Mouse (Mus musculus) cerebellum, postnatal 25 days (tissue): ENCODE measurements around the gene H2-D1.
"Not testable (repeated sequence)": the region's sequence is repeated elsewhere in the genome, so short reads cannot be mapped to it uniquely, and the experiment has no call there.

Experiments
- DNase-seq, 2 experiments: peaks; one replicate each; pipeline ENCODE4 v3.0.0; 2021; ENCODE audit warnings: mixed read lengths in 2 of 2

H2-D1 gene

GRCm38 (mm10) chr17:35262664-35263522 lies at the start of gene H2-D1:
Gene H2-D1, plus strand, starts transcription at chr17:35262730.
- peak; percentile 97 to 99 for DNase-seq

GRCm38 (mm10) chr17:35213071-35213470 lies 49.5 kb upstream of the H2-D1 start:
- no peak for DNase-seq

GRCm38 (mm10) chr17:35218516-35219193 lies 43.9 kb upstream of the H2-D1 start:
- no peak for DNase-seq

GRCm38 (mm10) chr17:35219601-35220041 lies 42.9 kb upstream of the H2-D1 start:
- no peak for DNase-seq

- no peak for DNase-seq
Measured at GRCm38 (mm10) chr17:35220156-35220952, 42.2 kb upstream of the H2-D1 start, which contains the start of gene Gm16181. Gene Gm16181, plus strand, starts transcription at chr17:35220834.

- no peak for DNase-seq
Measured at GRCm38 (mm10) chr17:35222299-35222698, 40.2 kb upstream of the H2-D1 start.

- no peak for DNase-seq
Measured at GRCm38 (mm10) chr17:35224641-35225040, 37.9 kb upstream of the H2-D1 start.

- no peak for DNase-seq
Measured at GRCm38 (mm10) chr17:35225456-35225855, 37.1 kb upstream of the H2-D1 start.

GRCm38 (mm10) chr17:35226561-35227046 lies 35.9 kb upstream of the H2-D1 start:
- DNase-seq: no peak

GRCm38 (mm10) chr17:35231022-35231421 lies 31.5 kb upstream of the H2-D1 start:
- DNase-seq: no peak

GRCm38 (mm10) chr17:35232043-35232442 lies 30.5 kb upstream of the H2-D1 start:
- DNase-seq: peak; percentile 89 to 92

GRCm38 (mm10) chr17:35232659-35233058 lies 29.9 kb upstream of the H2-D1 start:
- no peak for DNase-seq

- no peak for DNase-seq
Measured at GRCm38 (mm10) chr17:35233114-35233980, 29.2 kb upstream of the H2-D1 start, which contains the start of gene Atp6v1g2. Gene Atp6v1g2, plus strand, starts transcription at chr17:35233660.

GRCm38 (mm10) chr17:35234090-35234489 lies 28.4 kb upstream of the H2-D1 start:
- DNase-seq: not testable (repeated sequence)

- DNase-seq: peak; percentile 50 to 54
Measured at GRCm38 (mm10) chr17:35234903-35235302, 27.6 kb upstream of the H2-D1 start.

- peak; percentile 91 to 93 for DNase-seq
Measured at GRCm38 (mm10) chr17:35235614-35236389, 26.7 kb upstream of the H2-D1 start, which contains the start of gene Nfkbil1. Gene Nfkbil1, minus strand, starts transcription at chr17:35235792.

GRCm38 (mm10) chr17:35236390-35236746 lies 26.2 kb upstream of the H2-D1 start:
- DNase-seq: peak; percentile 100

GRCm38 (mm10) chr17:35236996-35237395 lies 25.5 kb upstream of the H2-D1 start:
- peak; percentile 58 to 68 for DNase-seq

GRCm38 (mm10) chr17:35237504-35237903 lies 25.0 kb upstream of the H2-D1 start:
- DNase-seq: no peak

GRCm38 (mm10) chr17:35239700-35240099 lies 22.8 kb upstream of the H2-D1 start:
- DNase-seq: no peak
